Mouse (Mus musculus): ENCODE results near the gene Odf4. TPM values are rescaled to one million over a fixed set of nuclear protein-coding genes. Genes with fewer than 3 reads are reported as not detected.
A peak's percentile ranks its signal among the peaks of the same experiment; 100 is the strongest.

Gene Odf4
- polyA plus RNA-seq, 2 experiments: not detected

GRCm38 (mm10) chr11:68900519-68901350 is 26.1 kb downstream of the Odf4 start:
- WGBS: 27% methylated on average over 31 of the region's 31 CpGs

GRCm38 (mm10) chr11:68899815-68900214 is 27.1 kb downstream of the Odf4 start:
- ATAC-seq (ENCODE audit: low FRiP score, low read depth) (no peak), DNase-seq (ENCODE audit: low spot score) (no peak)
- no peak for TF ChIP-seq POLR2A (IDR thresholded peaks at IDR 0.05; ENCODE audit: borderline replicate concordance, extremely low read depth, insufficient read depth, insufficient read length)
- Histone ChIP-seq H3K27ac (replicated peaks; ENCODE audit: low read depth, low read length) (no peak overlapping the region), H3K27me3 (ENCODE audit: control insufficient read depth, insufficient read depth, low read length) (no peaks in the 10 kb centered on the region), H3K9ac (ENCODE audit: low read depth, low read length, severe bottlenecking) (no peak overlapping the region), H3K36me3 (ENCODE audit: control insufficient read depth, insufficient read depth, low read length) (peaks cover 23% of the 10 kb centered on the region), H3K9me3 (ENCODE audit: control insufficient read depth, low read length) (no peaks in the 10 kb centered on the region), H3K4me1 (ENCODE audit: control insufficient read depth, insufficient read depth, low read length) (peaks cover 4% of the 10 kb centered on the region; the same call in 1 of the 2 replicates), H3K4me2 (replicated peaks; ENCODE audit: low read depth, low read length, severe bottlenecking) (no peak overlapping the region), H3K4me3 (replicated peaks; ENCODE audit: low read length) (no peak overlapping the region)
- WGBS: 83% methylated on average over 8 of the region's 8 CpGs

More at GRCm38 (mm10) chr11:68900519-68901350, 26.1 kb downstream of the Odf4 start:
- no peak; the same call in 1 of the 2 replicates for ATAC-seq (ENCODE audit: low FRiP score, low read depth)
- no peak for DNase-seq (ENCODE audit: low spot score)
- H3K9me3 ChIP-seq (ENCODE audit: control insufficient read depth, low read length): no peaks in the 10 kb centered on the region
- TF ChIP-seq POLR2A (IDR thresholded peaks at IDR 0.05; ENCODE audit: borderline replicate concordance, extremely low read depth, insufficient read depth, insufficient read length): no peak
- peaks cover 4% of the 10 kb centered on the region; the same call in 1 of the 2 replicates for H3K4me1 ChIP-seq (ENCODE audit: control insufficient read depth, insufficient read depth, low read length)
- H3K27me3 ChIP-seq (ENCODE audit: control insufficient read depth, insufficient read depth, low read length): no peaks in the 10 kb centered on the region
- H3K4me2 ChIP-seq (replicated peaks; ENCODE audit: low read depth, low read length, severe bottlenecking): peak overlapping the region; percentile 76
- H3K4me3 ChIP-seq (replicated peaks; ENCODE audit: low read length): peak overlapping the region; percentile 73
- H3K27ac ChIP-seq (replicated peaks; ENCODE audit: low read depth, low read length): no peak overlapping the region
- peak overlapping the region; percentile 93 for H3K9ac ChIP-seq (ENCODE audit: low read depth, low read length, severe bottlenecking)
- peaks cover 32% of the 10 kb centered on the region for H3K36me3 ChIP-seq (ENCODE audit: control insufficient read depth, insufficient read depth, low read length)

- Histone ChIP-seq H3K9ac (ENCODE audit: low read depth, low read length, severe bottlenecking) (no peak overlapping the region), H3K9me3 (ENCODE audit: control insufficient read depth, low read length) (no peaks in the 10 kb centered on the region), H3K4me2 (replicated peaks; ENCODE audit: low read depth, low read length, severe bottlenecking) (no peak overlapping the region), H3K36me3 (ENCODE audit: control insufficient read depth, insufficient read depth, low read length) (peaks cover 13% of the 10 kb centered on the region), H3K4me1 (ENCODE audit: control insufficient read depth, insufficient read depth, low read length) (peaks cover 4% of the 10 kb centered on the region; the same call in 1 of the 2 replicates), H3K4me3 (replicated peaks; ENCODE audit: low read length) (no peak overlapping the region), H3K27ac (replicated peaks; ENCODE audit: low read depth, low read length) (no peak overlapping the region), H3K27me3 (ENCODE audit: control insufficient read depth, insufficient read depth, low read length) (no peaks in the 10 kb centered on the region)
- ATAC-seq (ENCODE audit: low FRiP score, low read depth) (no peak), DNase-seq (ENCODE audit: low spot score) (no peak)
- 89% methylated on average over 6 of the region's 6 CpGs for WGBS
- TF ChIP-seq POLR2A (IDR thresholded peaks at IDR 0.05; ENCODE audit: borderline replicate concordance, extremely low read depth, insufficient read depth, insufficient read length): no peak
Measured at GRCm38 (mm10) chr11:68898790-68899189, 28.1 kb downstream of the Odf4 start.

- no peak overlapping the region for H3K4me3 ChIP-seq (replicated peaks; ENCODE audit: low read length)
- DNase-seq (ENCODE audit: low spot score): no peak
- no peaks in the 10 kb centered on the region for H3K27me3 ChIP-seq (ENCODE audit: control insufficient read depth, insufficient read depth, low read length)
- no peak overlapping the region for H3K27ac ChIP-seq (replicated peaks; ENCODE audit: low read depth, low read length)
- H3K9ac ChIP-seq (ENCODE audit: low read depth, low read length, severe bottlenecking): no peak overlapping the region
- no peak for ATAC-seq (ENCODE audit: low FRiP score, low read depth)
- no peak overlapping the region for H3K4me2 ChIP-seq (replicated peaks; ENCODE audit: low read depth, low read length, severe bottlenecking)
- TF ChIP-seq POLR2A (IDR thresholded peaks at IDR 0.05; ENCODE audit: borderline replicate concordance, extremely low read depth, insufficient read depth, insufficient read length): no peak
- peaks cover 3% of the 10 kb centered on the region; the same call in 1 of the 2 replicates for H3K36me3 ChIP-seq (ENCODE audit: control insufficient read depth, insufficient read depth, low read length)
- H3K4me1 ChIP-seq (ENCODE audit: control insufficient read depth, insufficient read depth, low read length): peaks cover 3% of the 10 kb centered on the region; the same call in 1 of the 2 replicates
- no peaks in the 10 kb centered on the region for H3K9me3 ChIP-seq (ENCODE audit: control insufficient read depth, low read length)
- 75% methylated on average over 6 of the region's 6 CpGs for WGBS
Measured at GRCm38 (mm10) chr11:68897838-68898237, 29.0 kb downstream of the Odf4 start.

- Histone ChIP-seq H3K4me2 (replicated peaks; ENCODE audit: low read depth, low read length, severe bottlenecking) (no peak overlapping the region), H3K4me3 (replicated peaks; ENCODE audit: low read length) (no peak overlapping the region), H3K27me3 (ENCODE audit: control insufficient read depth, insufficient read depth, low read length) (no peaks in the 10 kb centered on the region), H3K9ac (ENCODE audit: low read depth, low read length, severe bottlenecking) (no peak overlapping the region), H3K36me3 (ENCODE audit: control insufficient read depth, insufficient read depth, low read length) (no peaks in the 10 kb centered on the region), H3K27ac (replicated peaks; ENCODE audit: low read depth, low read length) (no peak overlapping the region), H3K4me1 (ENCODE audit: control insufficient read depth, insufficient read depth, low read length) (no peaks in the 10 kb centered on the region), H3K9me3 (ENCODE audit: control insufficient read depth, low read length) (no peaks in the 10 kb centered on the region)
- DNase-seq (ENCODE audit: low spot score) (no peak), ATAC-seq (ENCODE audit: low FRiP score, low read depth) (no peak)
- no peak for TF ChIP-seq POLR2A (IDR thresholded peaks at IDR 0.05; ENCODE audit: borderline replicate concordance, extremely low read depth, insufficient read depth, insufficient read length)
- WGBS: 53% methylated on average over 4 of the region's 4 CpGs
Measured at GRCm38 (mm10) chr11:68897120-68897519, 29.8 kb downstream of the Odf4 start.

Data from limb, embryonic 14.5 days (tissue).